Mouse (Mus musculus): Measurements from ENCODE around the gene Tex12. TPM values are rescaled to one million over a fixed set of nuclear protein-coding genes. Genes with fewer than 3 reads are reported as not detected.

Tex12 gene
- total RNA-seq, 1 experiment from 2014 or later = not detected

DNA sequence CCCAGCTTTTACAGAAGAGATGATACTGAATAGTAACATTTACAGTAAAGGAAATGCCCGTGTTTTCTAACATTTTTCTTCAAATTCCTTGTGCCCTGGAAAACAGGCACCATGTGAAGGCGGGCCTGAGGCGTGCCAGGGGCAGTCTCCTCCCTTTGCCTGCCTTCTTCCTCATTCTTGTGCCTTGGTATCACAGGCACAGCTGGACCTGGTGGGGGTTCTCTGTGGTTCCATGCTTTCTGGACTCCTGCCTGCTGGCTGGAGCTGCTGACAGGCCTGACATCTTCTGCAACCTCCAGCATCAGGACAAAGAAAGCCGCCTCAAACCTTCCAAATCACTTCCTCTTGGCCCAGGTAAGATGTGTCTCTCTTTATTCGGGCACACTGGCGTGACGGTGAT, 4.0 kb upstream of the Tex12 start:
- peak; percentile 69 for ATAC-seq (replicated peaks; ENCODE audit: low read depth, poor library complexity, severe bottlenecking)

DNA sequence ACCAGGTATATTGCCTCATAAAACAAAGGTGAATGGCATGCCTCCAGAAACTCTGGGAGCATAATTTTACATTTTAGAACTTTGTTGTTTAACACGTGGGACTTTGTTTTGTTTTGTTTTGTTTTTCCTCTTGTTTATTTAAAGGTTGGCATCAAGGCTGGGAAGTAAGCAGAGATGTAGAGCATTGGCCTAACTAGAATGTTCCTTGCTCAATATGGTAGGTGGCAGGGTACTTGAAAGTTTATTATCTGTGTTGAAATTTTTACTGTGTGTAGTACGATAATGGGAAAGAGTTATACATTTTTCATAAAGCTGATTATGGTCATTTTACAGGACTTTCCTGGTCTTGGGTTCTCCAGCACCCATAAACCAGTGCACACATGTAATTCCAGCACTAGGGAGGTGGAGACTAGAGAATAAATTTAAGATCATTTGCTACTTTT, 814 bp upstream of the Tex12 start:
- ATAC-seq (replicated peaks; ENCODE audit: low read depth, poor library complexity, severe bottlenecking) = no peak

- peak; percentile 33; the same call in 1 of the 2 replicates for ATAC-seq (replicated peaks; ENCODE audit: low read depth, poor library complexity, severe bottlenecking)
Measured at GRCm38 (mm10) chr9:50555094-50555446, 6.1 kb downstream of the Tex12 start, which contains the start of gene Bco2. TSS of gene Bco2 (minus strand) at chr9:50555181.

- ATAC-seq (replicated peaks; ENCODE audit: low read depth, poor library complexity, severe bottlenecking) = peak; percentile 86
Measured at GRCm38 (mm10) chr9:50554241-50555093, 6.7 kb downstream of the Tex12 start, which contains the start of gene Il18. TSS of gene Il18 (plus strand) at chr9:50554827.

DNA sequence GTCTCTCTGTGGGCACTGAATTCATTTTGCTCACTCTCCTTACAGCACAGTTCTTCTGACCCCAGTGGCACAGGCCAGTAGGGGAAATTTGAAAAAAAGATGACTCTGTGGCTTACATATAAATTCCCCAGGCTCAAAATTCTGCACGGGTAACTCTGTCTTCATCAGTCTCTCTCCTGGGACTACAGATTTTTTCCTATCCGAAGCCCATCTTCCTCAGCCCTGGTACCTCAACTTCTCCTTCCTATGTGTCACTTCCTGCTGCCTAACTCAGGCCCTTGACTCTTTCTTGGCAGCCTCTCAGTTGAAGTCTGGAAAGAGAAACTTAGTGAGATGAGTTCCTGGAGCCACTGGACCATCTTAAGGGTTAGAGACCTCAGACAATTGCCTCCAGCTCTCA, 7.6 kb downstream of the Tex12 start:
- peak; percentile 58 for ATAC-seq (replicated peaks; ENCODE audit: low read depth, poor library complexity, severe bottlenecking)

- 0 out of 2 replicates have a peak, but pooled peaks have one; percentile 39 for ATAC-seq (replicated peaks; ENCODE audit: low read depth, poor library complexity, severe bottlenecking)
Measured at GRCm38 (mm10) chr9:50552206-50552605, 8.9 kb downstream of the Tex12 start.

DNA sequence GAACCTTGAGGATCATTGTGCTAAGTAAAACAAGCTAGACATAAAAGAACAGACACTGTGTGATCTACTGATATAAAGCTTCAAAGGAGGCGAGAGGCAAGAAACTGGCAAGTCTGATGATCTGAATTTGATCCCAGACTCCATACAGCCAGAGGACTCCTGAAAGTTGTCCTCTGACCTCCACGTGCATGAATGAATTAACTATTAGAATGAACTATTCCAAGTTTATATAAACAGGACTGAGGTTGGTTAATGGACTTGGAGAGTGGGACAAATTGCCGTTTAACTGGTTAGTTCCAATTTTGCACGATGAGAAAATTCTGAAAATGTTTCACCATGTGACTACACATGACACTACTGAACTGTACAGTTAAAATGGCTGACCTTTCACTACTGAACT, 12.2 kb downstream of the Tex12 start:
- no peak for ATAC-seq (replicated peaks; ENCODE audit: low read depth, poor library complexity, severe bottlenecking)

DNA sequence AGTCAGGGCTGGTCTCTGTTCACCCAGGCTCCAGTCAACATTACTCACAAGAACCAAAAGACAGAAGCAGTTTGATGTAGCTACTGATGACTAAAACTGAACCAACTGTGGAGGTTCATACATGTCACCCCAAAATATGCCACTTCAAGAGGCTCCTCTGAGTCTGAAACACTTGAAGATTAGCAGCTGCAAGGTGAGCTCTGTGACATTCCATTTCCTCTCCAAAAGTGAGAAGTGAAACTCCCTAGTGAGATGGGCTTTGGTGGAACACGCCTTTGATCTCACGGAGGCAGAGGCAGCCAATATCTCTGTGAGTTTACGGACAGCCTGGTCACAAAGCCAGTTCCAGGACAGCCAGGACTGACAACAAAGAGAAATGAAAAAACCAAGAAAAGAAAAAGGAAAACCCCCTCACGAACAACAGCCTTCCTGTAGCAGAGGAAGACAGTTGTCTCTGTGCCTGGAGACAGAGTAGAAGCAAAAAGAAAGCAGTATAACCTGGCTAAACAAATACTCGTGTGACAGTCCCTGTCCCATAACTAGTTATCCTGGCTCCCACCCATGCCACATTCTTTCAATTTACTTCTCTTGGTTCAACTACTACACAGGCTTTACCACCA, 13.2 kb downstream of the Tex12 start:
- peak; percentile 80 for ATAC-seq (replicated peaks; ENCODE audit: low read depth, poor library complexity, severe bottlenecking)

DNA sequence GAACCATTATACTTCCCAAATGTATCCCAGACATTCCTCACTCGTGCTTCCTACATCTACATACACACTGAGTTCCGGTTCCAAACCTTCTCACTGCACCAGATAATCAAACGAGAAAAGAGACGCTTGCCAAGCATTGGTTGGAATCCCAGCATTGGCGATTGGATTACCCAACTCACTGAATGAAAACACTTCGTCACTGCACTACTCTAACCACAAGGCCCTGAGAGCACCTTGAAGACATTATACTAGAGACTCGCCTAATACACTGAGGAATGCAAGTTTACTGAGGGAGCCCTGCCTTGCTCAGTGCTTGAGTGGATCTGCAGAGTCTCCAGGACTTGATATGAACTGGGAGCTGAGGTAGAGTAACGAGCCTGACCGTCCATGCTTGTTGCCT, 18.7 kb downstream of the Tex12 start:
- no peak for ATAC-seq (replicated peaks; ENCODE audit: low read depth, poor library complexity, severe bottlenecking)

DNA sequence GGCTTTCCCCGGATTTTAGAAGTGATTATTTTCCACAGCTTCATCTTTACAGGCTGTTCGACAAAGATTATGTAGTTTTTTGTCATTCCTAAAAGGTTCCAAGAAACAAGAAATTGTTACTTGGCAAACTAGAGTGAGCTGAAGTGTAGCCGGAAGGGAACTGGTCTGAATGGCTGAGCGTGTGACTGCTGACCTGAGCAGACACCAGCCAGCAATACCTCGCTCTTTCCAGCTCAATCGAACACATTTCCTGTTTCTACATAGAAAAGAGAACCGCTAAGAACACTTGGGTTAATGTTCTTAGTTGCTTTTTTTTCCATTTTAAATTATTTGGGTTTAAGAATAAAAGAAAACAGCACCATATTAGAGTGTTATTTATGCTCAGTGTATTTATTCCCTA, 21.0 kb downstream of the Tex12 start:
- peak; percentile 55 for ATAC-seq (replicated peaks; ENCODE audit: low read depth, poor library complexity, severe bottlenecking)

- ATAC-seq (replicated peaks; ENCODE audit: low read depth, poor library complexity, severe bottlenecking) = peak; percentile 53
Measured at GRCm38 (mm10) chr9:50537295-50537694, 23.8 kb downstream of the Tex12 start.

- ATAC-seq (replicated peaks; ENCODE audit: low read depth, poor library complexity, severe bottlenecking) = no peak
Measured at GRCm38 (mm10) chr9:50536603-50537135, 24.5 kb downstream of the Tex12 start.

GRCm38 (mm10) chr9:50535930-50536329, 25.2 kb downstream of the Tex12 start:
- ATAC-seq (replicated peaks; ENCODE audit: low read depth, poor library complexity, severe bottlenecking) = no peak

GRCm38 (mm10) chr9:50533791-50534190, 27.3 kb downstream of the Tex12 start:
- ATAC-seq (replicated peaks; ENCODE audit: low read depth, poor library complexity, severe bottlenecking) = peak; percentile 30; the same call in 1 of the 2 replicates

DNA sequence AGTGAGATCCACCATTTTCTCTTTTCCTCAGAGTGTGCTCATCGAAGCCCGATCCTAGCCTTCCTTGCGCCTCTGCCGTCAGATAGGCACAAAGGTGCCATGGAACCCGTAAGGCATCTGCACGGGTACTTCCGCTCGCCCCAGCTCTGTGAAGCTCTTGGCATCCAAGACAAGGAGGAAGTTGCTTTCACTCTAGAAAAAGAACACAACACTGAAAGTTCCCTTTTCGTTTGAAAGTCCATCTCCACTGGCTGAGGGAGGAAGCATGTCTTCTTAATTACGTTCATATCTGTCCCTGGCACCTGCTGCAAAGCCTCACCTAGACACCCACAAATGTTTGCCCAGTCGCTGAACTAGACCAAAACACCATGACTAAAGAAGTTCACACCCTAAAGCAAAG, 27.8 kb downstream of the Tex12 start:
- ATAC-seq (replicated peaks; ENCODE audit: low read depth, poor library complexity, severe bottlenecking) = peak; percentile 59

DNA sequence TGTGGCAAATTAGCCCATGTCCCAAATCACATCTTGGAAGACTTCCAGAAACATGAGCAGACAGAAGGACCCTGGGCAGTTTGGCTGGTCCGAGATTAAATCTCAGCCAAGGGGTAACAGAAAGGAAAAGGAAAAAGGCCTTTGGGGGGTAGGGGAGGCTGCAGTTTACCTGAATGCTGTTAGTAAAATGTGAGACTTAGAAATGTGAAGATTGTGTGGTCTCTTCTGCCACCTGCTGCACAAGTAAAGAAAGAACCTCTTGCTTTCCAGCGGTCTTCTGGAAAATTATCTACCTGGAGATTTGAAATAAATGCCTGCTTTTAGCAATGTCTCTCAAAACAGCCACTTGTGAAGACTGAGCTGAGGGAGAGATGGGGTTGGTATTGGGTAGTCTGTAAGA, 30.2 kb downstream of the Tex12 start:
- ATAC-seq (replicated peaks; ENCODE audit: low read depth, poor library complexity, severe bottlenecking) = no peak

DNA sequence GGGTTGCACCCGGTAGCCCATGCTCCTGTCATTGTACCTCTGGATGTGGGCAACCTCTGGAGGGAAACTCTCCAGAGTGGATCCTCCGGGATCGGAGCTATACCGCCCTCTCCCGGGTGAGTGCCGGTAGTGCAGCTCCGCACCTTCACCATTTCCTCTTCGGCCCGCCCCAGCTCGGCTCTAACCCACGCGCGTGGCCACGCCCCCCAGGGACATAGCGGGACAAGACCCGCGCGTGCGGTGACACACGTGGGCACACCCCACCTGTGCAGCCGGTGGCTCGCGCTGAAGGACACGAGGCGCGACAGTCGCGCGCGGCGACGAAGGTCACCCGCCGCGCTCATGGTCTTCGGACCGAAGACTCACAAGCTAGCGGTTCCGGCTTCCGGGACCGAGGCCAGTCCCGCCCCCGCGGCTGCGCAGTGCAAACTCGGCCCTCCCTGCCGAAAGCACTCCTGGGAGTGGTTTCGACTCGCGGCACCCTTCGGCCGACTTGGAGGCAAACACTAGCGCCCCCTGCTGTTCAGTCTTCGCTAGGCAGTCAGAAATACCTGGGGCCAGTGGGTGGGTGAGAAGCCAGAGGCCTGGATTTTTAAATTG, 32.7 kb downstream of the Tex12 start, which contains the start of gene Pts:
Pts (minus strand) TSS at position 432 of the 600 bp plus-strand sequence.
- ATAC-seq (replicated peaks; ENCODE audit: low read depth, poor library complexity, severe bottlenecking) = peak; percentile 86

DNA sequence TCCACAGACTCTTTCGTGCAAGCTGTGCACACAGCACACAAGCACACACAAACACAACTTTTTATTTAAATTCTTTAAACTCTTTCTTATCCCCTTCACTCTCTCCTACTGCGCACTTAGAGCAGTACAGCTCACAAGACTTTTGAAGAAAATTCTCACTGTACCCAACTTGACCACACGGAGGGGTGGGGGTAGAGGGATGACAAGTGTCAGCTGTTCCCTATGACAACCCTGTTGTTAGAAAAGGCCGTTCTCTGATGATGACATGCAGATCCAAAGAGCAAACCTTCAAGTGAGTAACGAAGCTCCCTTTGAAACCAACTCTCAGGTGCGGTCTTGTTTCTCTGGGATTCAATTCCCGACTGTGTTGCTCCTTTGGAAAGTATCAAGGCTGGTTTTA, 33.3 kb downstream of the Tex12 start:
- peak; percentile 29; the same call in 1 of the 2 replicates for ATAC-seq (replicated peaks; ENCODE audit: low read depth, poor library complexity, severe bottlenecking)

- no peak for ATAC-seq (replicated peaks; ENCODE audit: low read depth, poor library complexity, severe bottlenecking)
Measured at GRCm38 (mm10) chr9:50525585-50525984, 35.5 kb downstream of the Tex12 start.

DNA sequence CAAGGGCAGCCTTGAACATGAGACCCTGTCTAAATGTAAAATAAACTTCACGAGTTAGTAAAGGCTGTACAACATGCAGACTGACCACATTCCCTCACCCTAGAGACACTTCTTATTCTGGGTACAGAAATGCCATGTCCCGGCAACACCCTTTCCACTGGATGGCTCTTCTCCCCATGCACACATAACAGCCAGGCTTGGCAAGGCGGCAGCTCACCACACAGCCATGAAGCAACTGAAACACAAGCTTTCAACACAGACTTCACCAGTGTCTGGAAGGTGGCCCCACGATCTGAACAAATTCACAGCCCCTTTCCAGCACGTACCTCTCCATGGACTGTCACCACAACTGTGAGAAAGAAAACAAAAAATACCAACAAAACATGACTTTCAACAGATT, 36.2 kb downstream of the Tex12 start:
- ATAC-seq (replicated peaks; ENCODE audit: low read depth, poor library complexity, severe bottlenecking) = no peak

Data from common myeloid progenitor, adult 5-6 weeks (primary cell).